Mouse (Mus musculus): ENCODE measurements around the gene Gm5868. TPM values are rescaled to one million over a fixed set of nuclear protein-coding genes. Genes with fewer than 3 reads are reported as not detected.
"Not testable (repeated sequence)": the region's sequence is repeated elsewhere in the genome, so short reads cannot be mapped to it uniquely, and the experiment has no call there.

The Gm5868 gene
- total and polyA plus RNA-seq, 3 experiments = not detected

DNA sequence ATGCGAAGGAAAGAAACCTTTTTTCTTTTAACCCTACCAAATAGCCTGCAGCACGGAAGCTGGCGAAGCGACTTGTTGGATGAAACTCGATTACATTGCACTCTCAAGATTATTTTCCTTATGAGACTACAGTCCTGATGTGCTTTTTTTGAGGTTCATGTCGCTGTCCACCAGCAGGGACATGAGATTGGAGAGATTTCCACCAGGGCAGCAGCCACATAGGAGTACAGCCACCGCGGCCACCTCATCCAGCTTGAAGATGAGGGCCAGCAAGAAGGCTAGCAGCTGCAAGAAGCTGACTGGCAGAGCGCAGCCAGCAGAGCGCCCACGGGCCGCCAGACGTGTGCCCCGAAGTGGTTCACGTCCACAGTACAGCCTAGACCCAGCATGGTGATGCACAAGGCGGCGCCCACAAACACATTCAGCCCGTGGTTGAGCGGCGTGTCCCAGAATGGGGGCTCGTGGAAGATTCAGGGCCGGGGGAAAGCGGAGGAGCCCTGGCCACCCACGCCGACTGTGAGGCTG lies 622 bp downstream of the Gm5868 start:
- H3K4me2 ChIP-seq (ENCODE audit: insufficient read depth, low read depth, poor library complexity, severe bottlenecking); dilution Hi-C loops (cut with MboI; ENCODE audit: extremely low pct_ligation_motif_present, extremely low pct_unique_long_range_greater_than_20kb, low sequenced_read_pairs); in situ Hi-C loops (cut with MboI; ENCODE audit: low pct_ligation_motif_present, low pct_unique_long_range_greater_than_20kb, low sequenced_read_pairs); DNase-seq (ENCODE audit: extremely low read depth); H3K4me1 ChIP-seq (ENCODE audit: control insufficient read depth in 1 of 2, insufficient read depth in 2 of 2); H3K9me3 ChIP-seq (replicated peaks; ENCODE audit: low read length); H3K27ac ChIP-seq (ENCODE audit: insufficient read depth, low read depth); H3K9ac ChIP-seq (ENCODE audit: insufficient read depth, low read depth); H3K27me3 ChIP-seq (replicated peaks); H3K36me3 ChIP-seq (replicated peaks in 1 of 2; ENCODE audit: control insufficient read depth in 1 of 2, insufficient read depth in 1 of 2, low read length in 1 of 2); H3K4me3 ChIP-seq (replicated peaks in 1 of 3; ENCODE audit: low read depth in 2 of 3, low read length in 2 of 3, poor library complexity in 1 of 3); H3K79me2 ChIP-seq (replicated peaks; ENCODE audit: control insufficient read depth, extremely low read depth, insufficient read depth, poor library complexity, severe bottlenecking): not testable (repeated sequence)

GRCm38 (mm10) chr5:72586122-72586521 lies 1.2 kb downstream of the Gm5868 start:
- dilution Hi-C loops (cut with MboI; ENCODE audit: extremely low pct_ligation_motif_present, extremely low pct_unique_long_range_greater_than_20kb, low sequenced_read_pairs); H3K27me3 ChIP-seq (replicated peaks); H3K4me1 ChIP-seq (ENCODE audit: control insufficient read depth in 1 of 2, insufficient read depth in 2 of 2); H3K27ac ChIP-seq (ENCODE audit: insufficient read depth, low read depth); in situ Hi-C loops (cut with MboI; ENCODE audit: low pct_ligation_motif_present, low pct_unique_long_range_greater_than_20kb, low sequenced_read_pairs); H3K79me2 ChIP-seq (replicated peaks; ENCODE audit: control insufficient read depth, extremely low read depth, insufficient read depth, poor library complexity, severe bottlenecking); H3K36me3 ChIP-seq (replicated peaks in 1 of 2; ENCODE audit: control insufficient read depth in 1 of 2, insufficient read depth in 1 of 2, low read length in 1 of 2); H3K4me3 ChIP-seq (replicated peaks in 1 of 3; ENCODE audit: low read depth in 2 of 3, low read length in 2 of 3, poor library complexity in 1 of 3); H3K4me2 ChIP-seq (ENCODE audit: insufficient read depth, low read depth, poor library complexity, severe bottlenecking); H3K9me3 ChIP-seq (replicated peaks; ENCODE audit: low read length); H3K9ac ChIP-seq (ENCODE audit: insufficient read depth, low read depth): not testable (repeated sequence)
- DNase-seq (ENCODE audit: extremely low read depth) = peak; percentile 2
- peak in 1 of 2 experiments; percentile 51; a peak in 2 of 4 replicates for TF ChIP-seq CTCF (conservative IDR thresholded peaks at IDR 0.05 in 1 of 2, IDR thresholded peaks at IDR 0.05 in 1 of 2; ENCODE audit: low read depth in 2 of 2, low read length in 2 of 2)
- TF ChIP-seq RAD21 (IDR thresholded peaks at IDR 0.05; ENCODE audit: low read depth, low read length) = peak; percentile 10; the same call in 1 of the 2 replicates

DNA sequence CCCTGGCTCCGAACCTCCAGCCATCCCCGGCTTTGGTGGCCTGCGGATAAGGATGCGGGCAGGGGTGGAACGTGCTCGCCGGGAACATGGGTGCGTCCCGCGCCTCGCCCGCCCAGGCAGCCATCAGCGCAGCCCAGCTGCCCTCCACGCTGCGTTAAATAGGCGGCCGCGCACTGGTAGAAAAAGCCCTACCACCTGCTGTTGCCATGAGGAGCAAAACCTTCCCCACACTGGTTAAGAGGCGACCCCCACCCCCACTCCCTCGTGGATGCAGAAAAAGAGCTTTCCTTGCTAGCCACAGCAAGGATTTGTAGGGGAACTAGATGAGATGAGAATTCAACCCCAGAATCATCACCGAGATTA lies 6.4 kb downstream of the Gm5868 start, which contains the start of gene Zar1:
Zar1 (minus strand) TSS at position 285 of the 363 bp plus-strand sequence.
- H3K79me2 ChIP-seq (replicated peaks; ENCODE audit: control insufficient read depth, extremely low read depth, insufficient read depth, poor library complexity, severe bottlenecking); H3K27me3 ChIP-seq (replicated peaks); H3K4me3 ChIP-seq (replicated peaks in 1 of 3; ENCODE audit: low read depth in 2 of 3, low read length in 2 of 3, poor library complexity in 1 of 3); H3K4me2 ChIP-seq (ENCODE audit: insufficient read depth, low read depth, poor library complexity, severe bottlenecking); dilution Hi-C loops (cut with MboI; ENCODE audit: extremely low pct_ligation_motif_present, extremely low pct_unique_long_range_greater_than_20kb, low sequenced_read_pairs); H3K4me1 ChIP-seq (ENCODE audit: control insufficient read depth in 1 of 2, insufficient read depth in 2 of 2); H3K27ac ChIP-seq (ENCODE audit: insufficient read depth, low read depth); in situ Hi-C loops (cut with MboI; ENCODE audit: low pct_ligation_motif_present, low pct_unique_long_range_greater_than_20kb, low sequenced_read_pairs); H3K9me3 ChIP-seq (replicated peaks; ENCODE audit: low read length); DNase-seq (ENCODE audit: extremely low read depth); H3K36me3 ChIP-seq (replicated peaks in 1 of 2; ENCODE audit: control insufficient read depth in 1 of 2, insufficient read depth in 1 of 2, low read length in 1 of 2); H3K9ac ChIP-seq (ENCODE audit: insufficient read depth, low read depth): not testable (repeated sequence)

GRCm38 (mm10) chr5:72580088-72580969 lies 7.0 kb downstream of the Gm5868 start:
- H3K4me2 ChIP-seq (ENCODE audit: insufficient read depth, low read depth, poor library complexity, severe bottlenecking); H3K9me3 ChIP-seq (replicated peaks; ENCODE audit: low read length); H3K4me1 ChIP-seq (ENCODE audit: control insufficient read depth in 1 of 2, insufficient read depth in 2 of 2); dilution Hi-C loops (cut with MboI; ENCODE audit: extremely low pct_ligation_motif_present, extremely low pct_unique_long_range_greater_than_20kb, low sequenced_read_pairs); H3K36me3 ChIP-seq (replicated peaks in 1 of 2; ENCODE audit: control insufficient read depth in 1 of 2, insufficient read depth in 1 of 2, low read length in 1 of 2); DNase-seq (ENCODE audit: extremely low read depth); H3K27me3 ChIP-seq (replicated peaks); H3K79me2 ChIP-seq (replicated peaks; ENCODE audit: control insufficient read depth, extremely low read depth, insufficient read depth, poor library complexity, severe bottlenecking); H3K27ac ChIP-seq (ENCODE audit: insufficient read depth, low read depth); in situ Hi-C loops (cut with MboI; ENCODE audit: low pct_ligation_motif_present, low pct_unique_long_range_greater_than_20kb, low sequenced_read_pairs); H3K4me3 ChIP-seq (replicated peaks in 1 of 3; ENCODE audit: low read depth in 2 of 3, low read length in 2 of 3, poor library complexity in 1 of 3); H3K9ac ChIP-seq (ENCODE audit: insufficient read depth, low read depth): not testable (repeated sequence)

DNA sequence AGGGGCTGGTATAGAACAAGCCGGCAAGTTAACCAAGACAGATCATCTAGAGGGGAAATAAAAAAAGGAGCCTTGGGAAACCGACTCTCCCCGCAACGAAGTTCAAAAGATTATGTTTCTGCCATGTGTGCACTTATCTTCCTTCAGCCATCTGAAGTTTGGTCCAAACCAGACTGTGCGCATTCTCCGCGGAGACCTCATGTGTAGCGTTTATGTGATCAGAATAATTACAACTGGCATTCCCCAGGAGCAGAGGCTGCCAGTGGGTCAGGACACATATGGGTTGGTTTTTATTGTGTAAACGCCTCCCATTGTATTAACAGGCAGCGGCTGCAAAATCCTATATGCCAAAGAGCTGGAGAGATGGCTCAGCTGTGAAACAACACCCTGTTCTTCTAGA lies 7.8 kb downstream of the Gm5868 start:
- in situ Hi-C loops (cut with MboI; ENCODE audit: low pct_ligation_motif_present, low pct_unique_long_range_greater_than_20kb, low sequenced_read_pairs) = not testable (repeated sequence)

More for the DNA sequence above, 7.8 kb downstream of the Gm5868 start:
- DNase-seq (ENCODE audit: extremely low read depth); H3K4me1 ChIP-seq (ENCODE audit: control insufficient read depth in 1 of 2, insufficient read depth in 2 of 2); dilution Hi-C loops (cut with MboI; ENCODE audit: extremely low pct_ligation_motif_present, extremely low pct_unique_long_range_greater_than_20kb, low sequenced_read_pairs); H3K4me2 ChIP-seq (ENCODE audit: insufficient read depth, low read depth, poor library complexity, severe bottlenecking); H3K79me2 ChIP-seq (replicated peaks; ENCODE audit: control insufficient read depth, extremely low read depth, insufficient read depth, poor library complexity, severe bottlenecking); H3K4me3 ChIP-seq (replicated peaks in 1 of 3; ENCODE audit: low read depth in 2 of 3, low read length in 2 of 3, poor library complexity in 1 of 3); H3K27me3 ChIP-seq (replicated peaks); H3K9me3 ChIP-seq (replicated peaks; ENCODE audit: low read length); H3K27ac ChIP-seq (ENCODE audit: insufficient read depth, low read depth); H3K36me3 ChIP-seq (replicated peaks in 1 of 2; ENCODE audit: control insufficient read depth in 1 of 2, insufficient read depth in 1 of 2, low read length in 1 of 2); H3K9ac ChIP-seq (ENCODE audit: insufficient read depth, low read depth): not testable (repeated sequence)
